Comparison of ENCODE assay signal across 36 mouse cellular contexts in genomic region chr17:25721476-25721875, GRCm38 (mm10). TPM values are rescaled to one million over a fixed set of nuclear protein-coding genes. Genes with fewer than 3 reads are reported as not detected.
"Had no signal": no experiment of that assay in that cellular context is flagged by ENCODE, and none has a peak within 500 bp of the region (broad histone marks: within the 10 kb centered on the region; RNA-seq: fewer than 3 reads in every experiment).

No protein-coding gene starts in this region.

- H3K4me2 ChIP-seq: heart, embryonic 11.5 days; heart, embryonic 13.5 days; heart, embryonic 15.5 days; hindbrain, embryonic 12.5 days; hindbrain, embryonic 15.5 days; kidney, embryonic 15.5 days; limb, embryonic 13.5 days; limb, embryonic 15.5 days; liver, embryonic 12.5 days had no signal

- H3K27ac ChIP-seq: heart, adult 2 months; heart, embryonic 13.5 days; heart, embryonic 15.5 days; hindbrain, embryonic 12.5 days; hindbrain, embryonic 15.5 days; hindbrain, postnatal 0 days; kidney, embryonic 15.5 days; kidney, postnatal 0 days; limb, embryonic 13.5 days; limb, embryonic 15.5 days; liver, embryonic 12.5 days; liver, embryonic 14.5 days had no signal

- ATAC-seq: hindbrain, postnatal 0 days; intestine, embryonic 16.5 days; liver, embryonic 12.5 days had no signal

- H3K36me3 ChIP-seq: hindbrain, embryonic 15.5 days had no signal

- H3K9me3 ChIP-seq: heart, embryonic 13.5 days; heart, embryonic 15.5 days; hindbrain, embryonic 12.5 days; hindbrain, embryonic 15.5 days; kidney, embryonic 15.5 days; limb, embryonic 13.5 days; limb, embryonic 15.5 days; liver, embryonic 12.5 days had no signal

- H3K9ac ChIP-seq: heart, embryonic 13.5 days; heart, embryonic 15.5 days; hindbrain, embryonic 12.5 days; hindbrain, embryonic 15.5 days; kidney, embryonic 15.5 days; limb, embryonic 13.5 days; limb, embryonic 15.5 days; liver, embryonic 12.5 days; liver, embryonic 14.5 days had no signal

- DNase-seq: gastrocnemius, postnatal 14 days; gastrocnemius, postnatal 36 days; heart, adult 11 months; heart, adult 2 months; heart, postnatal 14 days; heart, postnatal 36 days; kidney, adult 11 months; kidney, adult 2 months; kidney, adult 9 months; kidney, postnatal 14 days; kidney, postnatal 36 days; layer of hippocampus, postnatal 36 days; left cerebral cortex, postnatal 4 days had no signal

- H3K4me3 ChIP-seq: heart, adult 2 months; heart, embryonic 13.5 days; heart, embryonic 15.5 days; hindbrain, embryonic 12.5 days; hindbrain, embryonic 15.5 days; kidney, embryonic 15.5 days; limb, embryonic 13.5 days; limb, embryonic 15.5 days; liver, embryonic 12.5 days had no signal

RNA-seq across cellular contexts. Expression of gene Gng13, which starts 4.5 kb away (rescaled TPM):
- total RNA-seq: gastrocnemius, adult 18-20 months; gastrocnemius, adult 8-10 months; gastrocnemius, postnatal 14 days; gastrocnemius, postnatal 36 days; hematopoietic stem cell, adult 5-6 weeks; liver, adult 2 months had no signal
- polyA plus RNA-seq: gonadal fat pad, adult 2 months; kidney, adult 2 months; liver, adult 2 months; liver, embryonic 14.5 days had no signal

RNA-seq across cellular contexts. Expression of gene Mslnl, which starts 14.4 kb away (rescaled TPM):
- total RNA-seq: gastrocnemius, adult 18-20 months; gastrocnemius, adult 8-10 months; gastrocnemius, postnatal 14 days; gastrocnemius, postnatal 36 days; heart, adult 2 months; heart, postnatal 14 days; heart, postnatal 36 days; hematopoietic stem cell, adult 5-6 weeks; layer of hippocampus, postnatal 10 days; left cerebral cortex, postnatal 10 days; left cerebral cortex, postnatal 4 days; liver, adult 2 months had no signal
- polyA plus RNA-seq: heart, embryonic 11.5 days; heart, embryonic 13.5 days; heart, embryonic 15.5 days; heart, postnatal 0 days; hindbrain, embryonic 12.5 days; hindbrain, embryonic 15.5 days; hindbrain, postnatal 0 days; intestine, embryonic 14.5 days; kidney, adult 2 months; kidney, postnatal 0 days; limb, embryonic 11.5 days; limb, embryonic 13.5 days; liver, adult 2 months; liver, embryonic 12.5 days; liver, embryonic 14.5 days had no signal

RNA-seq across cellular contexts. Expression of gene Msln, which starts 32.7 kb away (rescaled TPM):
- total RNA-seq: hematopoietic stem cell, adult 5-6 weeks had no signal
- polyA plus RNA-seq: hindbrain, embryonic 15.5 days; limb, embryonic 13.5 days had no signal
